Mouse (Mus musculus) heart, embryonic 12.5 days (tissue): Measurements from ENCODE around the gene Rpl41. TPM values are rescaled to one million over a fixed set of nuclear protein-coding genes. Genes with fewer than 3 reads are reported as not detected.

ENCODE experiments used
- ATAC-seq: fragments of 200-750 bp; cut with Nextera tagmentation; 2 replicates; pipeline ENCODE4 v1.8.0; 2017; ENCODE audit warnings: moderate TSS enrichment, moderate library complexity; ENCODE audit not compliant: insufficient number of reproducible peaks, low FRiP score
- H3K27ac ChIP-seq: fragments of 300-500 bp; sonication (generic); 2 replicates; pipeline ENCODE4 v1.5.1; 2016; ENCODE audit warnings: mild to moderate bottlenecking, moderate library complexity; ENCODE audit not compliant: poor library complexity, severe bottlenecking
- H3K27me3 ChIP-seq: fragments of 300-500 bp; sonication (generic); replicated peaks from 2 replicates; pipeline ENCODE4 v1.6.1; 2016; ENCODE audit warnings: mild to moderate bottlenecking, moderate library complexity
- H3K36me3 ChIP-seq: fragments of 300-500 bp; sonication (generic); 2 replicates; pipeline ENCODE4 v1.6.1; 2016; ENCODE audit warnings: mild to moderate bottlenecking, moderate library complexity
- H3K4me1 ChIP-seq: fragments of 300-500 bp; sonication (generic); replicated peaks from 2 replicates; pipeline ENCODE4 v1.6.1; 2016; ENCODE audit warnings: mild to moderate bottlenecking
- H3K4me2 ChIP-seq: fragments of 300-500 bp; sonication (generic); 2 replicates; pipeline ENCODE4 v1.6.1; 2016; ENCODE audit warnings: mild to moderate bottlenecking, moderate library complexity
- H3K4me3 ChIP-seq: fragments of 300-500 bp; sonication (generic); 2 replicates; pipeline ENCODE4 v1.5.1; 2016; ENCODE audit warnings: mild to moderate bottlenecking
- H3K9ac ChIP-seq: fragments of 300-500 bp; sonication (generic); 2 replicates; pipeline ENCODE4 v1.6.1; 2016; ENCODE audit warnings: mild to moderate bottlenecking, moderate library complexity
- H3K9me3 ChIP-seq: fragments of 300-500 bp; sonication (generic); replicated peaks from 2 replicates; pipeline ENCODE4 v1.6.1; 2016; ENCODE audit warnings: mild to moderate bottlenecking, moderate library complexity
- WGBS: fragments of 180-500 bp; shearing (Covaris S2); methylation state at CpG from one replicate; pipeline ENCODE4 v1.1.7; 2016; 5-methylcytosine and 5-hydroxymethylcytosine counted together
- polyA plus RNA-seq: library from polyadenylated mRNA; unstranded; fragments of >200 nt; fragmentation: Nextera tagmentation; extraction: Ambion mirVana; gene quantifications from 2 replicates; pipeline ENCODE4 v1.2.1, GENCODE M21; 2016

Rpl41 gene
- polyA plus RNA-seq, 1 experiment from 2014 or later: 2,341 TPM

DNA sequence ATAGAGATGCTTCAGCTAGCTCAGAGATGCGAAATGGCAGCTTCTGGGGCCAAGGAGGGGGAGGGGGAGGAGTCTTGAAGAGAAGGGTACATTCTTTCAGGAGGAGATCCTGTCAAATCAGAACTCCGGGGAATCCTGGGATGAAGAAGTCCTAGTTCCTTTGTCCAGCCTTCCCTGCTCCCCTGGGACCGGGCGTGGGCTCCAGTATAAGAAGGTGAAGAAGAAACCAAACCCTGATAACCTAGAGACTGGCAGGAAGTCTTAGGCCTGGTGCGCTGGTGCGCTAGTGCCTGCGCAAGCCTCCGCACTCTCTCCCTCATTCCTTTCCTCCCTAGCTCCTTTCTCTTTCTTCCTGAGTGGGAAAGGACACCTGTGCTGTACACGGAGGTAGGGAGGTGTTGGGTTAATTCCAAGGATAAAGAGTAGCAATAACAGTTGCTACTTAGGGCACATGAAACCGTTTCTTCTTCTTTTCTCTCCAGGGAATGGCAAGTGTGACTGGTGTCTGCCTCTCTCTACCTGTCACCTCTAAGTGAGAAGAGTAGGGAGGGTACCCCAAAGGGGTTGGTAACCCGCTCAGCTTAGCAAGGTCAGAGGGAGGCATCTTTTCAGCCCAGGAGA lies 24.9 kb downstream of the Rpl41 start:
- no peaks in the 10 kb centered on the region for H3K27me3 ChIP-seq
- H3K36me3 ChIP-seq: peaks cover 29% of the 10 kb centered on the region
- 0 out of 2 replicates have a peak overlapping the region, but pooled peaks have one; percentile 65 for H3K27ac ChIP-seq
- whole genome bisulfite sequencing: 14% methylated on average over 11 of the region's 11 CpGs
- H3K4me2 ChIP-seq: peak overlapping the region; percentile 88
- peak overlapping the region; percentile 81 for H3K9ac ChIP-seq
- H3K4me3 ChIP-seq: peak overlapping the region; percentile 68
- peaks cover 9% of the 10 kb centered on the region for H3K4me1 ChIP-seq
- no peak for ATAC-seq
- no peaks in the 10 kb centered on the region for H3K9me3 ChIP-seq

DNA sequence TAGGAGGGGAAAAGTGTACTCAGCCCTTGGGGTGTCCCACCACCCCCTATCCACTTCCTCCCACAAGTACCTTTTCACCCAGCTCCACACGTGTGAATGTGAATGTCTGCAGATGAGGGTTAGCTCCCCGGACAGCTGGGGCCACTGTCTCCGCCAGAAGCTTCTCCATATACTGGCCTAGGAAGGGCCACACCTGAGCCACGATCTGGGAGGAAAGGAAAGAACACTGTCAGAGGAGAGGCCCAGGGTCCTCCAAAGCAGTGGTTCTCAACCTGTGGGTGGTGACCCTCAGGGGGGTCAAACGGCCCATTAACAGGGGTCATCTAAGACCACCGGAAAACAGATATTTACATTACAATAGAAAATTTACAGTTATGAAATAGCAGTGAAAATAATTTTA lies 26.8 kb downstream of the Rpl41 start:
- no peak overlapping the region for H3K9ac ChIP-seq
- no peak for ATAC-seq
- peaks cover 45% of the 10 kb centered on the region for H3K36me3 ChIP-seq
- H3K4me3 ChIP-seq: no peak overlapping the region
- H3K4me1 ChIP-seq: peaks cover 9% of the 10 kb centered on the region
- H3K27me3 ChIP-seq: peaks cover 7% of the 10 kb centered on the region
- no peaks in the 10 kb centered on the region for H3K9me3 ChIP-seq
- H3K27ac ChIP-seq: no peak overlapping the region
- no peak overlapping the region for H3K4me2 ChIP-seq
- 77% methylated on average over 6 of the region's 6 CpGs for WGBS

- 87% methylated on average over 16 of the region's 16 CpGs for WGBS
- no peak overlapping the region for H3K4me3 ChIP-seq
- no peak overlapping the region for H3K4me2 ChIP-seq
- peaks cover 63% of the 10 kb centered on the region for H3K36me3 ChIP-seq
- H3K27ac ChIP-seq: no peak overlapping the region
- H3K9me3 ChIP-seq: no peaks in the 10 kb centered on the region
- H3K9ac ChIP-seq: no peak overlapping the region
- no peak for ATAC-seq
- peaks cover 9% of the 10 kb centered on the region for H3K4me1 ChIP-seq
- peaks cover 21% of the 10 kb centered on the region for H3K27me3 ChIP-seq
These were observed 28.5 kb downstream of the Rpl41 start for GRCm38 (mm10) chr10:128520591-128520990.

- Histone ChIP-seq H3K36me3 (peaks cover 75% of the 10 kb centered on the region), H3K9ac (no peak overlapping the region), H3K4me1 (peaks cover 1% of the 10 kb centered on the region; the same call in 1 of the 2 replicates), H3K4me3 (no peak overlapping the region), H3K4me2 (no peak overlapping the region), H3K27ac (no peak overlapping the region), H3K9me3 (no peaks in the 10 kb centered on the region), H3K27me3 (peaks cover 21% of the 10 kb centered on the region)
- 69% methylated on average over 7 of the region's 7 CpGs for WGBS
- no peak for ATAC-seq
These were observed 30.3 kb downstream of the Rpl41 start for GRCm38 (mm10) chr10:128518833-128519232.

GRCm38 (mm10) chr10:128516677-128517076 lies 32.4 kb downstream of the Rpl41 start:
- ATAC-seq: peak; percentile 64; the same call in 1 of the 2 replicates
- WGBS: 37% methylated on average over 6 of the region's 6 CpGs
- H3K4me3 ChIP-seq: no peak overlapping the region
- no peak overlapping the region for H3K9ac ChIP-seq
- peaks cover 88% of the 10 kb centered on the region for H3K36me3 ChIP-seq
- no peak overlapping the region for H3K4me2 ChIP-seq
- H3K9me3 ChIP-seq: no peaks in the 10 kb centered on the region
- H3K27ac ChIP-seq: no peak overlapping the region
- peaks cover 21% of the 10 kb centered on the region for H3K27me3 ChIP-seq
- H3K4me1 ChIP-seq: no peaks in the 10 kb centered on the region

- 0 out of 2 replicates have a peak overlapping the region, but pooled peaks have one; percentile 6 for H3K4me3 ChIP-seq
- WGBS: 30% methylated on average over 20 of the region's 20 CpGs
- H3K9ac ChIP-seq: no peak overlapping the region
- H3K4me1 ChIP-seq: no peaks in the 10 kb centered on the region
- H3K27ac ChIP-seq: no peak overlapping the region
- no peaks in the 10 kb centered on the region for H3K9me3 ChIP-seq
- peak; percentile 77 for ATAC-seq
- peaks cover 88% of the 10 kb centered on the region for H3K36me3 ChIP-seq
- peaks cover 21% of the 10 kb centered on the region for H3K27me3 ChIP-seq
- peak overlapping the region; percentile 39 for H3K4me2 ChIP-seq
These were observed 33.1 kb downstream of the Rpl41 start for GRCm38 (mm10) chr10:128516029-128516428.

DNA sequence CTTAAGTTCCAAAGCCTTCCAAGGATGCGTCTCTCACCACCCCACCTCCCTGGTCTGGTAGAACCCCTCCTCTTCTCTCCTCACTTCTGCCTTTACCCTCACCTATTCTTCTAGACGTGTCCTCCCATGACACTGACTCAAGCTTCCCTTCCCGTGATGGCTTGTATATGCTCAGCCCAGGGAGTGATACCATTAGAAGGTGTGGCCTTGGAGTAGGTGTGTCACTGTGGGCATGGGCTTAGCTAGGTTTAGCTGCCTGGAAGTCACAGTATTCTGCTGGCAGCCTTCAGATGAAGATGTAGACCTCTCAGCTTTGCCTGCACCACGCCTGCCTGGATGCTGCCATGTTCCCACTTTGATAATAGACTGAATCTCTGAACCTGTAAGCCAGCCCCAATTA lies 34.1 kb downstream of the Rpl41 start:
- Histone ChIP-seq H3K27ac (no peak overlapping the region), H3K36me3 (peaks cover 87% of the 10 kb centered on the region), H3K4me2 (no peak overlapping the region), H3K27me3 (peaks cover 21% of the 10 kb centered on the region), H3K9ac (no peak overlapping the region), H3K9me3 (no peaks in the 10 kb centered on the region), H3K4me1 (no peaks in the 10 kb centered on the region), H3K4me3 (no peak overlapping the region)
- WGBS: 78% methylated on average over 4 of the region's 4 CpGs
- no peak for ATAC-seq

DNA sequence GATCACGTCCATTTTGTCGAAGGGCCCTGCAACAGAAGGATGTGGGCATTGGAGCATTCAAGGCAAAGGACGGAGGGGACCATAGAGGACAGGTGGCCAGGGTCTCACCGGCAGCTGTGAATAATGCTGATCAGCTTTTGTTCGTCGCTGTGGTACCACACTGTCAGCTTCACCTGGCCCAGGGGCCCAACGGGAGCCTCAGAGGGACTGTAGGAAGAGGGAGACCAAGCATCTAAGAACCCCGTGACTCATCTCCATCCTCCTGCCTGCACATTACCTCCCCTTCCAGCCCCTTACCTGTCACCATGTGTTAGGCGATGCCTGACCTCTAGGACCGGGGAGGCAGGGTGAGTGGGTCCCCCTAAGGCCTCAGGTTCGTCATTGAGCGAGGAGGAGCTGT lies 37.3 kb downstream of the Rpl41 start:
- Histone ChIP-seq H3K27me3 (peaks cover 8% of the 10 kb centered on the region; the same call in 1 of the 2 replicates), H3K4me3 (no peak overlapping the region), H3K9me3 (no peaks in the 10 kb centered on the region), H3K36me3 (peaks cover 66% of the 10 kb centered on the region), H3K9ac (no peak overlapping the region), H3K4me1 (no peaks in the 10 kb centered on the region), H3K4me2 (no peak overlapping the region), H3K27ac (no peak overlapping the region)
- 86% methylated on average over 12 of the region's 12 CpGs for WGBS
- no peak for ATAC-seq

- Histone ChIP-seq H3K27ac (no peak overlapping the region), H3K27me3 (0 out of 2 replicates have a peak, but pooled peaks cover 4% of the 10 kb centered on the region), H3K9me3 (no peaks in the 10 kb centered on the region), H3K4me2 (no peak overlapping the region), H3K36me3 (peaks cover 60% of the 10 kb centered on the region), H3K4me3 (no peak overlapping the region), H3K4me1 (no peaks in the 10 kb centered on the region), H3K9ac (no peak overlapping the region)
- no peak for ATAC-seq
- 84% methylated on average over 9 of the region's 9 CpGs for WGBS
These were observed 37.9 kb downstream of the Rpl41 start for GRCm38 (mm10) chr10:128511189-128511588.

DNA sequence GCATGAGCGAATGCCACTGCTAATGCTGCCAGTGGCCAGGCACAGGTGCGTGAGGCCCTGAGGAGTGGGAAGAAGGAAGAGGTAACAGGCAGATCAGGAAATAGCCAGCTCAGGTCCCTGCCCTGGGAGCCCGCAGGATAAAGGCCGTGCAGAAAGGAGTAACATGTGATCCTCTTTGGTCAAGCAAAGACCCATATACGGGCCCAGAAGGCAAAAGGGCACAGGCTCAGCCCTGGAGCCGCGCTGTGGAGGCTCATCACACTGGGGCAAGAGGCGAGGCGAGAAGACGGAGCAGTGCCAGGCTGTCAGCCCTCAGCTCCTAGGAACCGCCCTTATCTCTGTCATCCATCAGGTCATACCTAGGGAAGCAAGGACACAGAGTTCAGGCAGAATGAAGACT lies 38.8 kb downstream of the Rpl41 start:
- Histone ChIP-seq H3K36me3 (peaks cover 54% of the 10 kb centered on the region), H3K9me3 (no peaks in the 10 kb centered on the region), H3K4me2 (no peak overlapping the region), H3K4me1 (no peaks in the 10 kb centered on the region), H3K27ac (no peak overlapping the region), H3K4me3 (no peak overlapping the region), H3K27me3 (no peaks in the 10 kb centered on the region), H3K9ac (no peak overlapping the region)
- WGBS: 83% methylated on average over 11 of the region's 11 CpGs
- ATAC-seq: no peak

GRCm38 (mm10) chr10:128509831-128510230 lies 39.3 kb downstream of the Rpl41 start:
- H3K4me1 ChIP-seq: peaks cover 3% of the 10 kb centered on the region
- H3K36me3 ChIP-seq: peaks cover 49% of the 10 kb centered on the region
- 84% methylated on average over 4 of the region's 4 CpGs for WGBS
- H3K27ac ChIP-seq: no peak overlapping the region
- H3K4me3 ChIP-seq: no peak overlapping the region
- ATAC-seq: no peak
- no peak overlapping the region for H3K4me2 ChIP-seq
- H3K9ac ChIP-seq: no peak overlapping the region
- H3K27me3 ChIP-seq: no peaks in the 10 kb centered on the region
- no peaks in the 10 kb centered on the region for H3K9me3 ChIP-seq

- H3K4me2 ChIP-seq: no peak overlapping the region
- peaks cover 48% of the 10 kb centered on the region for H3K36me3 ChIP-seq
- H3K27ac ChIP-seq: no peak overlapping the region
- WGBS: 86% methylated on average over 9 of the region's 9 CpGs
- H3K4me1 ChIP-seq: peaks cover 8% of the 10 kb centered on the region
- no peaks in the 10 kb centered on the region for H3K9me3 ChIP-seq
- no peaks in the 10 kb centered on the region for H3K27me3 ChIP-seq
- H3K9ac ChIP-seq: no peak overlapping the region
- no peak for ATAC-seq
- no peak overlapping the region for H3K4me3 ChIP-seq
These were observed 39.9 kb downstream of the Rpl41 start for GRCm38 (mm10) chr10:128509203-128509602.
